Mouse (Mus musculus) urinary bladder, postnatal 10 days (tissue): ENCODE measurements around the gene Mpnd.

Source experiments
- DNase-seq: peaks from one replicate; pipeline ENCODE4 v3.0.0; 2022; ENCODE audit warnings: low spot score

The Mpnd gene

GRCm38 (mm10) chr17:56020400-56021084, 15.0 kb downstream of the Mpnd start:
- no peak for DNase-seq

- DNase-seq = no peak
These were observed 15.8 kb downstream of the Mpnd start for GRCm38 (mm10) chr17:56021161-56021910.

GRCm38 (mm10) chr17:56022131-56022988, 16.8 kb downstream of the Mpnd start:
- DNase-seq = no peak

- DNase-seq = no peak
These were observed 17.4 kb downstream of the Mpnd start for GRCm38 (mm10) chr17:56022989-56023290.

- DNase-seq = no peak
These were observed 17.9 kb downstream of the Mpnd start for GRCm38 (mm10) chr17:56023386-56023785.

GRCm38 (mm10) chr17:56024476-56024875, 19.0 kb downstream of the Mpnd start:
- no peak for DNase-seq

GRCm38 (mm10) chr17:56024931-56025330, 19.4 kb downstream of the Mpnd start:
- DNase-seq = no peak

- no peak for DNase-seq
These were observed 20.8 kb downstream of the Mpnd start for GRCm38 (mm10) chr17:56026303-56026702.

GRCm38 (mm10) chr17:56026881-56027280, 21.4 kb downstream of the Mpnd start:
- no peak for DNase-seq

- DNase-seq = no peak
These were observed 22.4 kb downstream of the Mpnd start for GRCm38 (mm10) chr17:56027801-56028441.

GRCm38 (mm10) chr17:56030238-56030870, 24.8 kb downstream of the Mpnd start:
- DNase-seq = no peak

- DNase-seq = no peak
These were observed 25.4 kb downstream of the Mpnd start for GRCm38 (mm10) chr17:56030919-56031318.

- no peak for DNase-seq
These were observed 25.9 kb downstream of the Mpnd start for GRCm38 (mm10) chr17:56031431-56031830.

GRCm38 (mm10) chr17:56032127-56032733, 26.7 kb downstream of the Mpnd start:
- no peak for DNase-seq

- DNase-seq = no peak
These were observed 27.3 kb downstream of the Mpnd start for GRCm38 (mm10) chr17:56032831-56033230.

GRCm38 (mm10) chr17:56034040-56034725, 28.7 kb downstream of the Mpnd start:
- no peak for DNase-seq

GRCm38 (mm10) chr17:56034726-56035100, 29.2 kb downstream of the Mpnd start:
- no peak for DNase-seq

- no peak for DNase-seq
These were observed 29.7 kb downstream of the Mpnd start for GRCm38 (mm10) chr17:56035216-56035615.

- peak; percentile 98 for DNase-seq
These were observed 30.8 kb downstream of the Mpnd start, which contains the start of gene Sh3gl1 for GRCm38 (mm10) chr17:56036176-56036900. TSS of gene Sh3gl1 (minus strand) at chr17:56036635.

GRCm38 (mm10) chr17:56036901-56037287, 31.4 kb downstream of the Mpnd start:
- DNase-seq = no peak
